Mouse (Mus musculus) adrenal gland, postnatal 10 days (tissue): ENCODE results near the gene Acot7. TPM values are rescaled to one million over a fixed set of nuclear protein-coding genes. Genes with fewer than 3 reads are reported as not detected.
A peak's percentile ranks its signal among the peaks of the same experiment; 100 is the strongest.

ENCODE experiments used
- DNase-seq: peaks from one replicate; pipeline ENCODE4 v3.0.0; 2021; ENCODE audit warnings: mixed read lengths
- total RNA-seq, 2 experiments: library from RNA; stranded (reverse); gene quantifications; 2 replicates each; pipeline ENCODE4 v1.2.3; 2021

Gene Acot7
- total RNA-seq, 2 experiments from 2014 or later = 33.2 to 38.0 TPM

DNA sequence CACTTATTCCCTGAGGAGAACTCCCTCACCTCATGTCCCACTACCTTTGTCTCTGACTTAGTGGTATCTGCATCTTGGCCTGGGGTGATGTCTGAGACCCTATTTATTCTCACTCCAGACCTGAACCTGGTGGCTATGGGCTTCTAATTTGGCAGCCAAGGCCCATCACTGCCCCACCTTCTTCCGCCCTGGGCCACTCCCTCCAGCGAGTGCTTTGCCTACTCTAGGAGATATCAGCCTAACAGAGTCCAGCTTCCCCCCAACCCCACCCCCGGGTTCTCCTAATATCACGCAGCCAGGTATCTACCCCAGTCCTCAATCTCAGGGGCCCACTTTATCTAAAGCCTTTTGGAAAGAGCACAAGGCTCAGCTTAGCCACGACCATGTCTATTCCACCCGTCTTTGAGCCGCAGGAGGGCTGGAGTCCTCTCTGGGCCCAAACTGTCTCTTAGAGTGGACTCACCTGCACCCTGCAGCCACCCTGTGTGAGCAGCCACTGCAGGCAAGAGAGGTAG lies 26.4 kb upstream of the Acot7 start:
- DNase-seq = no peak

GRCm38 (mm10) chr4:152151966-152152544 lies 25.9 kb upstream of the Acot7 start, which contains the start of gene Espn:
TSS of gene Espn (minus strand) at chr4:152152371.
- DNase-seq = peak; percentile 78

DNA sequence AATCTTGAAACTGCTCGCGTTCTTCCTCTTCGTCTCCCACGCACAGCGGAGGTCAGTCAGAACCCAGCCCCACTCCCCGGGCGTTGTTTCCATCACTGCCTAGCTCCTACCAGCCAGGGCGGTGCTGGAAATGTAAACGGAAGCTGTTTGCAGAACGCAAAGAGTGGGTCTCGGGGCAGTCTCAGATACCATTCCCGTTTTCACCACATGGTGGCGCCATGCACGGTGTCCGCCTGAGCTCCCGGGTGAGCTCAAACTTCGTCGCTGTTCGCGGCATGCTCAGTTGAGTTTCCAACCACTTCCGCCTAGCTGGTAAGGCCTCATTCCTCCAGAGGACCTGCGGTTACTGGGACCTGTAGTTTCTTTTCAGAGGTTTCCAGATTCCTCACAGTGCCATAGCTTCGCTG lies 24.2 kb upstream of the Acot7 start:
- peak; percentile 92 for DNase-seq

GRCm38 (mm10) chr4:152155019-152155418 lies 22.9 kb upstream of the Acot7 start:
- DNase-seq = no peak

- peak; percentile 56 for DNase-seq
These were observed 20.0 kb upstream of the Acot7 start for GRCm38 (mm10) chr4:152157779-152158584.

DNA sequence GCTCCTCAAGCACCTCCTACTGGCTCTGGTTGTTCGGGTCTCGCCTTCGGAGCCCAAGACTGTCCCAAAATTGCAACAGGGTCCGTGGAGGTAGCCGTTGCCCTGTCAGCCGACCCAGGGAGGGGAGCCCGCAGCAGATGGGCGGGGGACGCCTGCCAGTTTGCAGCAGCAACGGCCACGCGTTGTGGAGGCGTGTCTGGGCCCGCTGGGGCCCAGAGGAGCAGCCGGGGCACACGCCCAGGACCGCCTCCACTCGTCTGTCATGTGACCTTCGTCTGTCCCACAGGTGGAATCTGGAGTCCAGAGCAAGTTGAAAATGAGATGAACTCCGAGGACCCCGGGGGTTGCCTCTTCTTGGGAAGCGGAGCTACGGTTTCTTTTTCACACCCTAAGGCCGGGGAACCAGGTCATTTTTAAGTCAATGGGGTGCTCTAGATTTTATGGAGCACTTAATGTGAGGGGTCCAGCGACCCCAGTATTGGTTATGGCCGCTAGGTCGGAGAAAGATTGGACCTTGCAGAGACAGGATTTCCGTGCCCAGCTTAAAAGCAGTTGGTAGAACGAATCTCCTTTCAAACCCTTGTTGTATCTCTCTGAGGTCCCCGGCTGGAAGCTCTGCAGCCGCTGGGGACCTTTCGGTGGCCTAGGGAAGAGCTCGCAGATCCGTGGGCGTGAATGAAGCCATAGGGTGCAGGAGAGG lies 19.2 kb upstream of the Acot7 start, which contains the start of gene Hes2:
Gene Hes2 (plus strand): TSS at position 283 of the 700 bp plus-strand sequence.
- DNase-seq = peak; percentile 38

DNA sequence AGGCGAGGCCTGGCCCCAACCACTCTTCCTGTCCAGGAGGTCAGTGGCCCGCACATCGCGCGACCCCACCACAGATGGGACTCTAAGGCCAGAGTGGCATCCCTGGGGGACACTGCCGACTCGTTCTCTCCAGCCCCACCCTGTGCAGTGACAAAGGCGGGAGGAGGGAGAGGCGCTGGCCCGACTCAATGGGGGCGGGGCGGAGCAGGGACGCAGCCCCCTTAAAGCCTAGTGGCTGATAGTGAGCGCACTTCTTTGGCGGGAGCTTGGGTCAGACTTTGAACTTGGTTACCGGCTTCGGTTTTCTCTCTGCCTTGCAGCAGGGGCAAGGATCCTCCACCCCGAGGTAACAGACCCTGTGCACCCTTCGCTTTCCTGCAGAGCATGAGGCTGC lies 18.7 kb upstream of the Acot7 start:
- peak; percentile 17 for DNase-seq

DNA sequence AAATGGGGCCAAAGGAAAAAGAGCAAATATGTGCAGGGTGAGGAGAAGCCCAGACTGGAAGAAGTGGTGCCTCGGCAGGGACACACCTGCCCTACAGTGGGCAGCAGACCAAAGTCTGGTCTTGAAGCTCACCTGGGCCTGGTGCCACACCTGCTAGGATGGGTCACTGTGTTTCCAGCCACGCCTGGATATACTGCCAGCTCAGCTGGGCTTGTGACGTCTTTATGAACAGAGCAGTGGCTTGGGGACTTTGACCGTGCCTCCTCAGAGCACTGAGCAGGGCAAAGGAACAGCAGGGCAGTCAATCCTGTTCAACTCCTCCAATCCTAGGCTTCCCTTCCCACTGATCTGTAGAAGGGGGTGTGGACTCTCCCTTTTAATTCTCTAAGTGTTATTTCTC lies 17.2 kb upstream of the Acot7 start:
- DNase-seq = no peak

DNA sequence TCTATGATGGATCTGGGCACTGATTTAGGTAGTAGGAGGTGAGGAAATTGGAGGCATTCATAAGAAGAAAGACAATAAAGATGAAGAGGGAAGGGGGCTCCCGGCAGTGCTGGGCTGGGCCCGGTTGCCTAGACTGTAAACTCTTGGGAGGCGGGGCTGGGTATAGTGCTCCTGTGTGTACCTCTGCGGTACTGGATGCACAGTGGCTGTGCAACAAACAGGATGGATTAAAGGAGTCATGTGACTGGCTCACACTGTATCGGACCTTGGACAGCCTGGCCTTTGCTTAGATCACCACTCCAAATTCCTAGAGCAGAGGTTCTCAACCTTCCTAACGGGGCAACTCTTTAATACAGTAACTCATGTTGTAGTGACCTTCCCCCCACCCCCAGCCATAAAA lies 16.3 kb upstream of the Acot7 start:
- DNase-seq = no peak

DNA sequence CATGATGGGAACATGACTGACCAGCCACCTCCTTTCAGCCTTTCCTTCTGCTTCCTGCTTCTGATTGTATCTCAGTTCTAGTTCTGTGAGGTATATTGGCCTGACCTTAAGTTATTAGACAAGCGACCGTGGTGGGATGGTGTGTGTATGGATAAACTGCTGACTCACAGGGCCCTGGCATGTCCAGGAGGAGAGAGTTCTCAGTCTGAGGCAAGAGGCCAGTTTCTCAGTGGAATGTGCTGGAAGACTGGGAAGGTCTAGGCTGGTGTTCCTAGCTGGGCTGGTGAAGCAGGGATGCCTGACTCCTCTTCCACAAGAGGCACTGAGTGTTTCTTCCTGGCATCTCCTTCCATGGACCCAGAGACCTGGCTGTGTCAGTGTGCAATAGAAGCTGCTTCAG lies 15.2 kb upstream of the Acot7 start:
- no peak for DNase-seq

- DNase-seq = peak; percentile 84
These were observed 12.7 kb upstream of the Acot7 start for GRCm38 (mm10) chr4:152165036-152165931.

GRCm38 (mm10) chr4:152168052-152168451 lies 9.9 kb upstream of the Acot7 start:
- no peak for DNase-seq

DNA sequence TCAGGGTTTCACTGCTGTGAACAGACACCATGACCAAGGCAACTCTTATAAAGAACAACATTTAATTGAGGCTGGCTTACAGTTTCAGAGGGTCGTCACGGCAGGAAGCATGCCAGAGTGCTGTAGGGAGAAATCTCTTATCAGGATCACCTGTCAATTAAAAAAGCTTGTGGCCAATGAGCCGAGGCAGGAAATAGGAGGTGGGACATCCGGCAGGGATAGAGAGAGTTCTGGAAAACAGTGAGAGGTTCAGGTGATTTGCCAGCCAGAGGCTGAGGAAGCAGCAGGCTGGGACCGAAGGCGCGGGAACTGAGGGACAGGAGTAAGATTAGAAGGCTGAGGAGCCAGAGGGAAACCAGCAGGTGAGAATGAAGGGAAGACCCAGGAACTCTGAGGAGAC lies 8.8 kb upstream of the Acot7 start:
- no peak for DNase-seq

GRCm38 (mm10) chr4:152170286-152170685 lies 7.6 kb upstream of the Acot7 start:
- no peak for DNase-seq

- DNase-seq = no peak
These were observed 6.4 kb upstream of the Acot7 start for GRCm38 (mm10) chr4:152171543-152171942.

DNA sequence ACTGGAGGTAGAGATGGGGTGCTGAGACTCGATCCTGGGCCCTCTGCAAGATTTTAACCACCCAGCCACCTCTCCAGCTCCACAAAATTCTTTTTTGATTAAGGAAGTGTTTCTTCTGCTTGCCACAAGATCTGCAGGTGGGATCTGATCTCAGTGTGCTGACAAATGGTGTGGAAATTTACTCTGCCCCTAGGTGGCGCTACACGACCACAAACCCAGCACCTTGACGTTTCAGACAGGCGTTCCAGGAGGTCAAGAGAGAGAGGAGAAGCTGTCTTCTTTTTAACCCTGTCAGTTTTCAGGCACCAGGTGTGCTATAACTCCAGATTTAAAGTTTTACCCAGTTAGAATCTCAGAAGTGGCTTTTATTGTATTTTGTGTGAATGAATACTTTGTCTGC lies 4.9 kb upstream of the Acot7 start:
- peak; percentile 87 for DNase-seq

DNA sequence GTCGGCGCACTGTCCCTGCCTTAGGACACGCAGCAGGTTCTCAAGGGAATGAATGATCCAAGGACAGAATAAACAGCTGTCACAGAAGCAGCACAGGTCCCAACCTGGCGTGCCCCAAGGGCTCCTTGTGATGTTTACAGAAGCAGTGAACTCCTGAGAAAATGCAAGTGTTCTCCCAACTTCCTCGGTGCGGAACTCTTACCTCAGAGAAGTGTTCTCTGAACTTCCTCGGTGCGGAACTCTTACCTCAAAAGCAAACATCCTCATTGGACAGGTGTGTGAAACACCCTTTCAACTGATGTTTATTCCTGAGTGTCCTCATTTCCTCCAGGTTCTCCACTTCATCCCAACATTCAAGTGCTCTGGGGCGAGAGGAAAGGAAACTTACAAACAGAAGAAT lies 4.0 kb upstream of the Acot7 start:
- no peak for DNase-seq

GRCm38 (mm10) chr4:152176638-152177037 lies 1.3 kb upstream of the Acot7 start:
- no peak for DNase-seq

DNA sequence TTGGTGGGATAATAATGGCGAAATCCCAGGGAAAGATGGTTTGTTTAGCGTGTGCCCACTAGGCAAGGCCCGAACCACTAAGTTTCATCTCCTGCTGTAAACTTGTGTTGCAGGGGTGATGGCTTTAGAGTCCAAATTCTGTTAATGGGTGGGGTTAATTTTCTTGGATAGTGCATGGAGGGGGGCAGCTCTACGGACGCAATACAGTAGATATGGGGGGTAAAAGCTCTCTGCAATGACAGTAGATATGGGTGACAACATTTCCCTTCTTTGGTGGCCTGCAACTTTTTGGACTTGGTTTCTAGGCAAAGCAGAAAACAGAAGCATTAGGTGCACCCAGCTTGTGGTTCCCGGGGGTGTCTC lies 779 bp upstream of the Acot7 start:
- no peak for DNase-seq

DNA sequence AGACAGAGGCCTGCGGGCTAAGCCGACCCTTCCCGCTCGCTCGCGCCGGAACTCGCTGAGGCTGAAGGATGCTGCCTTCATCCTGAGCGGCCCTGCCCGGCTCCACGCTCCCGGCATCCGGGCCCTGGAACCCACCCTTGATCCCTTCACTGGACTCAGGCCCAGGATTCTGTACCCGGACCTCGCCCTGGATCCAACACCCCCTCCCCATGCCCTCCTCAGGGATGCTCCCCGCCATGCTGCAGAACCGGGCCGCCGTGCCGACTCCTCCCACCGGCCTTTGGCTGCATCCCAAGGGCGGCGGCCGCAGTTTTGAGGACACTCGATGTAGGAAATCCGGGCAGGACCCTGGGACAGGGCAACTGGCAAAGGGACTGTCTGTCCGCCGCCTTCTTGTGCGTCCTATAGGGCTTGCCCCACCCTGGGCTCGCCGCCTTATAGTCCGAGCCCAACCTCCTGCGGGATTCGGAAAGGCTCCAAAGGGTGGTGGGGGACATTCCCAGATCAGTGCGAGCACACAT lies 470 bp downstream of the Acot7 start:
- DNase-seq = peak; percentile 67

GRCm38 (mm10) chr4:152178916-152179705 lies 1.2 kb downstream of the Acot7 start:
- DNase-seq = no peak
